Mouse (Mus musculus) cerebellum, adult 2 months (tissue): Measurements from ENCODE around the gene Slc8a3. TPM values are rescaled to one million over a fixed set of nuclear protein-coding genes. Genes with fewer than 3 reads are reported as not detected.

Experiments
- DNase-seq, 2 experiments: peaks; one replicate each; pipeline ENCODE4 v3.0.0; 2021
- H3K27ac ChIP-seq: fragments of 200-500 bp; 2 replicates; pipeline ENCODE4 v1.5.1; 2012; ENCODE audit warnings: low read length, control low read depth, inconsistent platforms; ENCODE audit not compliant: insufficient read depth
- H3K27me3 ChIP-seq: fragments of 200-500 bp; 2 replicates; pipeline ENCODE4 v1.6.1; 2012; ENCODE audit warnings: inconsistent platforms, mild to moderate bottlenecking, low read length, moderate library complexity; ENCODE audit not compliant: control insufficient read depth, insufficient read depth
- H3K4me1 ChIP-seq: fragments of 200-500 bp; 2 replicates; pipeline ENCODE4 v1.6.1; 2011; ENCODE audit warnings: low read length; ENCODE audit not compliant: control insufficient read depth, insufficient read depth
- H3K4me3 ChIP-seq: fragments of 200-500 bp; replicated peaks from 2 replicates; pipeline ENCODE3; 2011; ENCODE audit warnings: mild to moderate bottlenecking, low read depth, low read length, control low read depth; ENCODE audit not compliant: insufficient read depth
- CTCF ChIP-seq: fragments of 200-500 bp; IDR thresholded peaks from 2 replicates; pipeline ENCODE4 v1.5.1; 2011; ENCODE audit warnings: low read depth, mild to moderate bottlenecking, control low read depth, low read length, moderate library complexity, borderline replicate concordance; ENCODE audit not compliant: insufficient read depth
- POLR2A ChIP-seq: fragments of 200-500 bp; IDR thresholded peaks from 2 replicates; pipeline ENCODE4 v1.6.1; 2011; ENCODE audit warnings: low read length, control low read depth, borderline replicate concordance; ENCODE audit not compliant: insufficient read depth
- WGBS: fragments of 180-500 bp; shearing (Covaris S2); methylation state at CpG from one replicate; pipeline ENCODE4 v1.1.7; 2018; 5-methylcytosine and 5-hydroxymethylcytosine counted together
- polyA plus RNA-seq: library from polyadenylated mRNA; depleted of rRNA; stranded (reverse); fragments of >200 nt; gene quantifications from 2 replicates; pipeline ENCODE4 v1.2.3, GENCODE M21; 2012

Gene Slc8a3
- polyA plus RNA-seq, 1 experiment, result 24.2 TPM

GRCm38 (mm10) chr12:81188996-81189395 is 144.0 kb downstream of the Slc8a3 start:
- H3K27me3 ChIP-seq, result no peaks in the 10 kb centered on the region
- H3K4me3 ChIP-seq, result no peak overlapping the region
- no peak overlapping the region for H3K27ac ChIP-seq
- TF ChIP-seq POLR2A (no peak), CTCF (no peak)
- no peak for DNase-seq
- 90% methylated on average over 4 of the region's 4 CpGs for WGBS
- H3K4me1 ChIP-seq, result no peaks in the 10 kb centered on the region; the same call in 1 of the 2 replicates

- no peaks in the 10 kb centered on the region; the same call in 1 of the 2 replicates for H3K4me1 ChIP-seq
- H3K27ac ChIP-seq, result no peak overlapping the region
- 83% methylated on average over 3 of the region's 3 CpGs for WGBS
- no peak overlapping the region for H3K4me3 ChIP-seq
- no peak for DNase-seq
- no peak for TF ChIP-seq POLR2A
- H3K27me3 ChIP-seq, result no peaks in the 10 kb centered on the region
Observed at GRCm38 (mm10) chr12:81188423-81188822, 144.6 kb downstream of the Slc8a3 start.

GRCm38 (mm10) chr12:81186668-81187067 is 146.3 kb downstream of the Slc8a3 start:
- H3K27me3 ChIP-seq, result no peaks in the 10 kb centered on the region
- H3K27ac ChIP-seq, result no peak overlapping the region
- no peak for DNase-seq
- 67% methylated on average over 3 of the region's 3 CpGs for WGBS
- no peak overlapping the region for H3K4me3 ChIP-seq
- no peak for TF ChIP-seq POLR2A
- TF ChIP-seq CTCF, result no peak
- no peaks in the 10 kb centered on the region; the same call in 1 of the 2 replicates for H3K4me1 ChIP-seq

- no peak for DNase-seq
- WGBS, result 93% methylated on average over 4 of the region's 4 CpGs
- no peak for TF ChIP-seq CTCF
- no peak for TF ChIP-seq POLR2A
Observed at GRCm38 (mm10) chr12:81186081-81186480, 146.9 kb downstream of the Slc8a3 start.

GRCm38 (mm10) chr12:81184967-81185366 is 148.0 kb downstream of the Slc8a3 start:
- Histone ChIP-seq H3K27ac (no peak overlapping the region), H3K4me1 (no peaks in the 10 kb centered on the region; the same call in 1 of the 2 replicates), H3K27me3 (no peaks in the 10 kb centered on the region), H3K4me3 (no peak overlapping the region)
- 84% methylated on average over 2 of the region's 2 CpGs for WGBS
- no peak for TF ChIP-seq POLR2A
- TF ChIP-seq CTCF, result no peak
- DNase-seq, result no peak

More at GRCm38 (mm10) chr12:81186081-81186480, 146.9 kb downstream of the Slc8a3 start:
- Histone ChIP-seq H3K27ac (no peak overlapping the region), H3K4me1 (no peaks in the 10 kb centered on the region; the same call in 1 of the 2 replicates), H3K27me3 (no peaks in the 10 kb centered on the region), H3K4me3 (no peak overlapping the region)

GRCm38 (mm10) chr12:81182073-81182472 is 150.9 kb downstream of the Slc8a3 start:
- peak; percentile 57 to 72 for DNase-seq
- WGBS, result 50% methylated on average over 3 of the region's 3 CpGs
- TF ChIP-seq POLR2A, result no peak
- peak; percentile 88 for TF ChIP-seq CTCF
- Histone ChIP-seq H3K27ac (no peak overlapping the region), H3K4me1 (no peaks in the 10 kb centered on the region; the same call in 1 of the 2 replicates), H3K4me3 (no peak overlapping the region), H3K27me3 (no peaks in the 10 kb centered on the region)

GRCm38 (mm10) chr12:81175252-81175651 is 157.7 kb downstream of the Slc8a3 start:
- TF ChIP-seq CTCF, result no peak
- TF ChIP-seq POLR2A, result no peak
- H3K4me1 ChIP-seq, result peaks cover 20% of the 10 kb centered on the region
- no peaks in the 10 kb centered on the region for H3K27me3 ChIP-seq
- no peak for DNase-seq
- WGBS, result 59% methylated on average over 9 of the region's 9 CpGs
- no peak overlapping the region for H3K4me3 ChIP-seq
- H3K27ac ChIP-seq, result no peak overlapping the region

GRCm38 (mm10) chr12:81173893-81174292 is 159.1 kb downstream of the Slc8a3 start:
- H3K27me3 ChIP-seq, result no peaks in the 10 kb centered on the region
- no peak overlapping the region for H3K27ac ChIP-seq
- no peak overlapping the region for H3K4me3 ChIP-seq
- H3K4me1 ChIP-seq, result peaks cover 20% of the 10 kb centered on the region
- DNase-seq, result peak; percentile 61 to 83
- TF ChIP-seq POLR2A, result no peak
- no peak for TF ChIP-seq CTCF
- 26% methylated on average over 4 of the region's 4 CpGs for WGBS
